Mouse (Mus musculus) heart, embryonic 10.5 days (tissue): ENCODE results near the gene Metap2. TPM values are rescaled to one million over a fixed set of nuclear protein-coding genes. Genes with fewer than 3 reads are reported as not detected.

Experiments used
- DNase-seq: peaks from one replicate; pipeline ENCODE4 v3.0.0-alpha.2; 2017; ENCODE audit warnings: low spot score
- H3K27ac ChIP-seq: fragments of 300-500 bp; sonication (generic); 2 replicates; pipeline ENCODE4 v1.5.1; 2016; ENCODE audit warnings: mild to moderate bottlenecking
- H3K27me3 ChIP-seq: fragments of 300-500 bp; sonication (generic); 2 replicates; pipeline ENCODE4 v1.6.1; 2016; ENCODE audit warnings: mild to moderate bottlenecking; ENCODE audit not compliant: poor library complexity, insufficient read depth, severe bottlenecking
- H3K36me3 ChIP-seq: fragments of 300-500 bp; sonication (generic); 2 replicates; pipeline ENCODE4 v1.6.1; 2016; ENCODE audit warnings: mild to moderate bottlenecking, moderate library complexity
- H3K4me1 ChIP-seq: fragments of 300-500 bp; sonication (generic); 2 replicates; pipeline ENCODE4 v1.6.1; 2016; ENCODE audit warnings: mild to moderate bottlenecking
- H3K4me3 ChIP-seq: fragments of 300-500 bp; sonication (generic); 2 replicates; pipeline ENCODE4 v1.5.1; 2016; ENCODE audit warnings: mild to moderate bottlenecking, moderate library complexity
- H3K9me3 ChIP-seq: fragments of 300-500 bp; sonication (generic); 2 replicates; pipeline ENCODE4 v1.6.1; 2016; ENCODE audit warnings: mild to moderate bottlenecking, moderate library complexity
- WGBS: fragments of 180-500 bp; shearing (Covaris S2); methylation state at CpG from one replicate; pipeline ENCODE4 v1.1.7; 2016; 5-methylcytosine and 5-hydroxymethylcytosine counted together
- polyA plus RNA-seq: library from polyadenylated mRNA; unstranded; fragments of >200 nt; fragmentation: Nextera tagmentation; extraction: Ambion mirVana; gene quantifications from 2 replicates; pipeline ENCODE4 v1.2.1, GENCODE M21; 2016

The Metap2 gene
- polyA plus RNA-seq, 1 experiment from 2014 or later = 208 TPM

DNA sequence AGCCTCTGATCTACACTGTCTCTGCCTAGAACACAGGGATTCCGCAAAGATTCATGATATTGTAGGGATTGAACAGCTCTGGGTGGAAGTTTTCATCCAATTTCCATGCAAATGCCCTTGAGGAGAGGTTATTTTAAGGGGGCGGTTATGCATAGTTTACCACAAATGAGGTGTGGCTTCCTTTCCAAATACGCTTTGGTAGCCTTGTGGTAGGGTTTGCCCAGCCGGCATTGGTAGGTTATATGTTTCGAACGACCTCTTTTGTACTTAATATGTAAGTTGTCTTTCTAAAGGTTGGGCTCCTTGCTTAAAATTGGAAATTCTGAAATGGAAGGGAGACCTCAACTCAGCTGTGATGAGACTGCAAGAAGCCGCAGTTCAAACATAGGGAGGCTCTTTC, 11.6 kb upstream of the Metap2 start:
- Histone ChIP-seq H3K4me1 (peaks cover 7% of the 10 kb centered on the region; the same call in 1 of the 2 replicates), H3K36me3 (no peaks in the 10 kb centered on the region), H3K27me3 (no peaks in the 10 kb centered on the region), H3K4me3 (no peak overlapping the region), H3K9me3 (no peaks in the 10 kb centered on the region), H3K27ac (no peak overlapping the region)
- no peak for DNase-seq
- WGBS = 90% methylated on average over 7 of the region's 7 CpGs

DNA sequence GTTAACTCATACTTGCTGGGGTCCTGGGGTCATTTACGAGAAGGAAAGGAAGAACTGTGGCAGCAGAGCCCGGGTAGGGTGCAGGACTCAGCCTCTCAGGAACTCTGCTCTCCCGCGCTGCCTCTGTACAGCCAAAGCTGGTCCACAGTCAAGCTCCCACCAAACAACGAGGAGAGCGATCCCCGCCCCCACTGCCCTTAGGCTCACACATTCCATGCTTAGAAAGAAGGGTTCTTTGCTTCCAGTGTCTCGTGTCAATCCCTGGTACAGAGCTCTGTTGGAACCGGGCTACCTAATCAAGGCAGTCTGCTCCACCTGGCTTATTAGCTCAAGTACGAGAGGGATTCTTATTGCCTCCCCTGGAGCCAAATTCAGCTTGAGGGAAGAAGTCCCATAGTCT, 10.5 kb upstream of the Metap2 start:
- Histone ChIP-seq H3K27ac (no peak overlapping the region), H3K27me3 (no peaks in the 10 kb centered on the region), H3K4me1 (peaks cover 7% of the 10 kb centered on the region; the same call in 1 of the 2 replicates), H3K36me3 (no peaks in the 10 kb centered on the region), H3K9me3 (no peaks in the 10 kb centered on the region), H3K4me3 (no peak overlapping the region)
- WGBS = 58% methylated on average over 10 of the region's 10 CpGs
- no peak for DNase-seq

DNA sequence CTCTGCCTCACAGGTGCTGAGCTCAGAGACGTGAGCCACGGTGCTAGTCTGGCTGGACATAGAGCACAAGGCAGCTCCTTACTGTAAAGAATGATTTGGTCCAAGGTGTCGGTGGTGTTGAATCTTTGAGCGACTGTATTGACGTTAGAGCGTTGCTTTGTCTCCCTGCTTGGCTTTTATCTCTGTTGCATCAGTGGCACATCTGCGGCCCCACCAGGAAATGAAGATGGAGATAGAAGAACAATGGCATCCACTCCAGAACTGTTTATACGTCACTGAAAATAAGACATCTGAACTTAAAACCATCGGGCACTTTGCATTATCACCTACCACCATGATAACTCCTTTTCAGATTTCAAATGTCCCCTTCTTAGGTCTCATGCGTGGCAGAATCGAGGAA, 3.0 kb upstream of the Metap2 start:
- Histone ChIP-seq H3K9me3 (no peaks in the 10 kb centered on the region), H3K4me3 (no peak overlapping the region), H3K4me1 (no peaks in the 10 kb centered on the region), H3K27ac (no peak overlapping the region), H3K36me3 (no peaks in the 10 kb centered on the region), H3K27me3 (no peaks in the 10 kb centered on the region)
- WGBS = 74% methylated on average over 11 of the region's 11 CpGs
- no peak for DNase-seq

DNA sequence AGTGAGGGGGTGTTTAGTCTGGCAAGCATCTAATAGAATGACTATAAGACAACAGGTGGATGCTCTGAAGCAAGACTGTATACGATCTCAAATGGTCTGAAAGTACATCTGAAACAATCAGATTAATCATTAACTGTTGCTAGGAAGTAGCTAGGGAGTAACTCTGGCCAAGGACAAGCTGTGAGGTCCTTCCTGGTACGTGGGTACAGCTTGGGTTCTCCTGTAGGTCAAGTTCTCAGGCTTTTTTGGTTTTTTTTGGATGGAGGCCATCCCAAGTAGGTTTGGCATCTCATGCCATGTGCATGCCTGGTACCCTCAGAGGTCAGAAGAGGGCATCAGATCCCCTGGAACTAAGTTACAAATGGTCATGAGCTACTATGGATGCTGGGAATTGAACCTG, 2.4 kb upstream of the Metap2 start:
- no peaks in the 10 kb centered on the region for H3K27me3 ChIP-seq
- H3K36me3 ChIP-seq = no peaks in the 10 kb centered on the region
- 59% methylated on average over 2 of the region's 2 CpGs for WGBS

DNA sequence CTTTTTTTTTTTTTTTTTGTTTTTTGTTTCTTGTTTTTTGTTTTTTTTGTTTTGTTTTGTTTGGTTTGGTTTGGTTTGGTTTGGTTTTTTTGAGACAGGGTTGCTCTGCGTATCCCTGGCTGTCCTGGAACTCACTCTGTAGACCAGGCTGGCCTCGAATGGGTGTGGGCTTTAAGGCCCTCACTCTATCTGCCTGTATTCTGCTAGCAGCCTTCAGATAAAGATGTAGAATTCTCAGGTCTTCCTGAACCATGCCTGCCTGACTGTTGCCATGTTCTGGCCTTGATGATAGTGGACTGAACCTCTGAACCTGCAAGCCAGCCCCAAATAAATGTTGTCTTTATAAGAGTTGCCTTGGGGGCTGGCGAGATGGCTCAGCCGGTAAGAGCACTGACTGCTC, 4.3 kb downstream of the Metap2 start:
- no peaks in the 10 kb centered on the region for H3K27me3 ChIP-seq
- no peaks in the 10 kb centered on the region for H3K36me3 ChIP-seq
- H3K9me3 ChIP-seq = no peaks in the 10 kb centered on the region
- peaks cover 5% of the 10 kb centered on the region for H3K4me1 ChIP-seq
- H3K27ac ChIP-seq = no peak overlapping the region
- no peak for DNase-seq
- H3K4me3 ChIP-seq = no peak overlapping the region
- 85% methylated on average over 4 of the region's 4 CpGs for WGBS

More for the DNA sequence above, 2.4 kb upstream of the Metap2 start:
- Histone ChIP-seq H3K27ac (no peak overlapping the region), H3K4me1 (no peaks in the 10 kb centered on the region), H3K4me3 (no peak overlapping the region), H3K9me3 (no peaks in the 10 kb centered on the region)
- DNase-seq = no peak

DNA sequence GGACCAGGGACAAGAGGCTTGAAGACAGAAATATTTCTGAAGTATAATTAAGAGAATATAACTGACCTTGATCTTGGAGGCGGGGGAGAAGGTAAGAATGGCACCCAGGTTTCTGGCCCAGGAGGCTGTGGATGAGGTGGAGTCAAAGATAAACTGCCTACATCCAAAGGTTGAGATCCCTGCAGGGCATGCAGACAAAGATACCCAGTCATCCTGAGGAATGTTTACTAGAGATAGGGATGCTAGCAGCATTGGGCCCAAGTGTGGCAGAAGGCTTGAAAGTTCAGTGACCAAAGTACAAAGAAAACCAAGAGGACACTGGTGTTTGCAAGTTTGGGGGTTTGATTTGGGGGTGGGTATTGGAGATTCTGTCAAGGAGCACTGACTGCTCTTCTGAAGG, 5.9 kb downstream of the Metap2 start:
- Histone ChIP-seq H3K9me3 (no peaks in the 10 kb centered on the region), H3K36me3 (peaks cover 11% of the 10 kb centered on the region), H3K4me1 (peaks cover 5% of the 10 kb centered on the region), H3K27ac (peak overlapping the region; percentile 52; the same call in 1 of the 2 replicates), H3K4me3 (no peak overlapping the region), H3K27me3 (no peaks in the 10 kb centered on the region)
- DNase-seq = no peak
- 85% methylated on average over 1 of the region's 1 CpGs for WGBS

DNA sequence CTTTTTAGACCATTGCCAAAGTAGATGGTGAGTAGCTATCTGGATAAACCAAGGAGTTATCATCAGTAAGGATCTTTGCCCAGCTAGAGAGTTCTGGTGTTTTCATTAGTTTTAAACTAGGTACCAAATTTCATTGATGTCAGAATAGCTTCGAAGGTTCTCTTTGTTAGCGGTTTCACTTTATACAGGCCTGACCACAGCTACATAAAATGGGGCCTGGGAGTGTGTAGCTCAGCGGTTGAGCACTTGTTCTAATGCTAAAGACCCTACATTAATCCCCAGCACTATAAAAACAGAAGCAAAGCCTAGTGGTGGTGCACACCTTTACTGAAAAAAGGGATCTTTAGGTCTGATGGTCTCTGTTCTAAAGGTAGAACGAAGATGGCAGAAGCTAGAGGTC, 6.3 kb downstream of the Metap2 start:
- 69% methylated on average over 4 of the region's 4 CpGs for WGBS
- H3K27ac ChIP-seq = peak overlapping the region; percentile 97

DNA sequence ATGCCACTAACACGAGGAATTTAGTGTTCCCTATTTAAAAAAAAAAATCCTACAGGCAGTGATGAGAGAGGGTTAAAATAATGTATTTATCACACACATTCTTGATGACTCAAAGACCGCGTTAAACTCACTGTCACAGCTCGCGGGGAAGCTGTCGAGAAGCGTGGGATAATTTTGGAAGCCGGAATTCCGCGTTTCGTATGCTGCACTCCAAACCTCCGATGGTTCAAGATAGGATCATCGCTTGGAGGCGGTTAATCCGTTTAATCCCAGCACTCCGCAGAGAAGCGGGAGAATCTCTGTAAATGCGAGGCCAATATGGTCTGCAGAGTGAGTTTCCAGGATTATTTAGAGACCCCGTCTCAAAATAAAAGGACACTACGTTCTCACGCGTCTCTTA, 6.9 kb downstream of the Metap2 start:
- no peaks in the 10 kb centered on the region for H3K9me3 ChIP-seq
- H3K4me3 ChIP-seq = peak overlapping the region; percentile 93
- no peaks in the 10 kb centered on the region for H3K27me3 ChIP-seq
- no peak for DNase-seq
- peaks cover 5% of the 10 kb centered on the region for H3K4me1 ChIP-seq
- H3K36me3 ChIP-seq = peaks cover 21% of the 10 kb centered on the region
- peak overlapping the region; percentile 97 for H3K27ac ChIP-seq
- WGBS = under 1% methylated on average over 22 of the region's 22 CpGs

More for the DNA sequence above, 6.3 kb downstream of the Metap2 start:
- Histone ChIP-seq H3K4me3 (peak overlapping the region; percentile 93), H3K36me3 (peaks cover 15% of the 10 kb centered on the region), H3K9me3 (no peaks in the 10 kb centered on the region), H3K27me3 (no peaks in the 10 kb centered on the region), H3K4me1 (peaks cover 5% of the 10 kb centered on the region)
- DNase-seq = no peak

DNA sequence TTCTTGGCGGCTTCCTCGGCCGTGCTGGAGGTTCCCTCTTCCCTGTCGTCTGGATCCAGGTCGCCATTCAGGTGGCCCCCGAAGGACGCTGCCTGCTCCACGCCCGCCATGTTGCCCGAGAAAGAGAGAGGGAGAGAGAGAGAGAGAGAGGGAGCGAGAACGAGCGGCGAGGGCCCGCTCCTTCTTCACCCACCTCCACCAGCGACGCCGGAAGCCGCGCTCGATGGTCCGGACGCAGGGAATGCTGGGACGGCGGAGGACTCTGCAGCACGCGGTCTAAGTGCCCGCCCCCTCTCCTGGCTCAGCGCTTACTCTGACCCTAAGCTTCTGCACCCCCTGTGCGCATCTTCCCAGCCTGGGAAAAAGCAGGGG, 7.3 kb downstream of the Metap2 start:
- H3K4me3 ChIP-seq = peak overlapping the region; percentile 93
- WGBS = under 1% methylated on average over 24 of the region's 30 CpGs
- peaks cover 25% of the 10 kb centered on the region for H3K36me3 ChIP-seq
- H3K9me3 ChIP-seq = no peaks in the 10 kb centered on the region
- peak; percentile 95 for DNase-seq
- H3K4me1 ChIP-seq = peaks cover 5% of the 10 kb centered on the region
- peak overlapping the region; percentile 97 for H3K27ac ChIP-seq
- H3K27me3 ChIP-seq = no peaks in the 10 kb centered on the region

DNA sequence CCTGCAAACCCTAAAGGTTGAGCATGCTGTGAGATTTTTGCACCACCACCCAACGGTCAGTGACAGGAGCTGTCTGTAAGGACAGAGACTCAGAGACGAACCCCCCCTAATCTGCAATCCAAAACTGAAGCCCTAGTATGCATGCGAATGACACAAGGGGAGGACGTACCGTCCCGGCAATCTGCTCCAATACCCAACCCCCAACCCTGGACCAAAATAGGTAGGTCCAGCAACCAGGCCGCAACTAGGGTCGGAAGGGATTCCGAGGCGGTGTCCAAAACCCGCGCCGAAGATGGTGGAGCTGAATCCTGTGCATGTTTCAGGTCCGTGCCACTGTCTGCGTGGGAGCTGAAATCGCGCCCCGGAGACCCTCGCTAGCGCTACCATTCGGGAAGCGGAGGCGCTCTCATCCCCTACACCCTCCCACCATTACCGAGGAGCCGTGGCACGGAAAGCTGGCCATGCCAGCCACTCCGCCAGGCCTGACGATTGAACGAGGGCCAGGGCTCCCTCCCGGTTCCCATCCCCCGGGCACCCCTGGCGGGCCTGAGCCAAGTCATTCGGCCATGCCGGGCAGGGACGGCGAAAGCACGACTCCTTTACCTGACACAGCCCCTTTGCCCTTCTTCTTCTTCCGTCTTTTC, 7.8 kb downstream of the Metap2 start:
- H3K9me3 ChIP-seq = no peaks in the 10 kb centered on the region
- peaks cover 5% of the 10 kb centered on the region for H3K4me1 ChIP-seq
- H3K36me3 ChIP-seq = peaks cover 29% of the 10 kb centered on the region
- peak overlapping the region; percentile 93 for H3K4me3 ChIP-seq
- under 1% methylated on average over 38 of the region's 38 CpGs for WGBS
- no peaks in the 10 kb centered on the region for H3K27me3 ChIP-seq
- peak; percentile 86 for DNase-seq
- H3K27ac ChIP-seq = peak overlapping the region; percentile 97

DNA sequence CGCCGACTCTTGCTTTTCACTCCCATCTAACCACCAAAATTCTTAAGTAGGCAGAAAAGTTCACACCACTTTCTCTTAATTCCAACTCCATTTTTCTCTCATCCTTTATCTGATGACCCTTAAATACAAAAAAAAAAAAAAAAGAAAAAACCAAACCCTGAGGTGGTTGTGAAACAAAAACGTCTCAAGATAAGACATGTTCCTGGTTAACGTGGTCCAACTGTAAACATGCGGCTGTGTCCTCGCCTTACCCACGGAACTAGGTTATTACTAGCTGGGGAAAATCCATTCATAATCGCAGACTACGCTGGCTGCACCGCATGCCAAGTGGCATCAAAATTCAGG, 8.3 kb downstream of the Metap2 start:
- no peak for DNase-seq
- Histone ChIP-seq H3K27ac (peak overlapping the region; percentile 97), H3K27me3 (no peaks in the 10 kb centered on the region), H3K4me3 (peak overlapping the region; percentile 93), H3K4me1 (peaks cover 5% of the 10 kb centered on the region), H3K9me3 (no peaks in the 10 kb centered on the region), H3K36me3 (peaks cover 34% of the 10 kb centered on the region)
- WGBS = 19% methylated on average over 10 of the region's 10 CpGs

DNA sequence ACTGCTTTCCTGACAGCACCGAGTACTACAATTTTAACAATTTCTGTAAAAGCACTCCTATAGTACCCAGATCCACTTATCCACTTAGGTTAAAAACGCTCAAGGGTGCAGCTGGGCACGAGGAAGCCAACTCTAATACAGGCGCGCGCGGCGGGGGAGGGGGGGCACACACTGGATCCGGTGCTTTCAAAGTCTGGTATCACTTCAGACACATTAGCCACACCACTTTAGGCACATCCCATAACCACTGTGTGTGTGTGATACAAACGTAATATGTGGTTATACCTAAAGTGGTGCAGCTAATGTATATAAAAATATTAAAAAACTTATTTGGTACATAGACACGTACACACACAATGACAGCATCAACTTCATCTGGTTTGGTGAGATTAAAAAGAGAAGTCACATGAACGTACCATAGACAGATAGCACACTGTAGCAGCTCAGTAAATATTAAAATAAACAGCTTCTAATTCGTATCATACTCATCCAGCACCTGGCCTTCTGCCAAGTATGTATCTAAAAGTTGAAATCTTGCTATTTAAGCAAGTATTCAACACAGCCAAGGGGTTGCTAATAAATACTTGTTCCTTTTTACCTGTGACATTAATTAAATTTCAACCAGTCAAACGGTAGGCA, 10.9 kb downstream of the Metap2 start:
- DNase-seq = no peak
- H3K4me1 ChIP-seq = peaks cover 5% of the 10 kb centered on the region
- no peaks in the 10 kb centered on the region for H3K27me3 ChIP-seq
- no peak overlapping the region for H3K27ac ChIP-seq
- peaks cover 43% of the 10 kb centered on the region for H3K36me3 ChIP-seq
- H3K9me3 ChIP-seq = no peaks in the 10 kb centered on the region
- WGBS = 94% methylated on average over 14 of the region's 14 CpGs
- no peak overlapping the region for H3K4me3 ChIP-seq

DNA sequence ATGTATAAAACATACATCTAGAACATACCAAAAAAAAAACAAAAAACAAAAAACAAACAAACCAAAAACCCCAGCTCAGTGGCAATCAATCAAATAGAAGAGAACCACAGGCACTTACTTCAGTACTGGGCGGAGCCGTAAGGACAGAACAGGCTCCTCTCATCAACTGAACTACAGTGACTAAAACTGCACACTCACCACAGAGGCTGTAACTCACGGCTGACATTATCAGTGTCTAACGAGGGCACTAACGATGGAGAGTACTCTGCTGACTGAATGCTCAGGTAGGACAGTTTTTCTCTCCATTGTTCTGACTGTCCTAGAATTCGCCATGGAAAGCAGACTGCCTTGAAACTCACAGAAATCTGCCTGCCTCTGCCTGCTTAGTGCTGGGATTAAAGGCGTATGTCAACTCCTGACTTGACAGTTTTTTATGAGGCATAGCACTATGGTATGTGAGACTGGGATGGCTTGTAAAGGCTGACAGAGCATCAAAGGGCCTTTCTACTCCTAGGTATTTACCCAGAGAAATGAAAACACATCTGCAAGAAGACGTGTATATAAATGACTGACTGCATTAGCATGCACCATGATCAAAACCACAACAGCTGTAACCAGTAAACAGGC, 14.0 kb downstream of the Metap2 start:
- no peaks in the 10 kb centered on the region for H3K27me3 ChIP-seq
- H3K27ac ChIP-seq = no peak overlapping the region
- 78% methylated on average over 8 of the region's 8 CpGs for WGBS
- no peak overlapping the region for H3K4me3 ChIP-seq
- no peaks in the 10 kb centered on the region for H3K4me1 ChIP-seq
- DNase-seq = no peak
- H3K36me3 ChIP-seq = peaks cover 65% of the 10 kb centered on the region
- no peaks in the 10 kb centered on the region for H3K9me3 ChIP-seq
